ENCODE assay signal across 8 mouse cellular contexts in genomic region chr3:79591793-79592471, GRCm38 (mm10). TPM values are rescaled to one million over a fixed set of nuclear protein-coding genes. Genes with fewer than 3 reads are reported as not detected.
A peak's percentile ranks its signal among the peaks of the same experiment; 100 is the strongest.
DNase-seq lines count a peak whose midpoint lies in the region; ATAC-seq and TF ChIP-seq lines count a peak whose summit lies in the region.

No protein-coding gene starts in this region.

- no peaks in the 10 kb centered on the region for H3K27me3 ChIP-seq in thymus, adult 2 months (ENCODE audit: control insufficient read depth, insufficient read depth, low read length)
- H3K27me3 ChIP-seq in liver, embryonic 12.5 days (replicated peaks) = no peaks in the 10 kb centered on the region

- TF ChIP-seq CTCF in thymus, adult 2 months (IDR thresholded peaks at IDR 0.05; ENCODE audit: borderline replicate concordance, control insufficient read depth, extremely low read depth, insufficient read depth, low read length, poor library complexity) = no peak

- peak; percentile 38 for DNase-seq in embryo, embryonic 10.5 days (ENCODE audit: low spot score)
- no peak for DNase-seq in embryo, embryonic 9.5 days (ENCODE audit: extremely low spot score)
- no peak for DNase-seq in thymus, adult 2 months
- no peak for DNase-seq in thymus, postnatal 10 days (ENCODE audit: low spot score in 2 of 2)
- no peak for DNase-seq in ovary, postnatal 36 days (ENCODE audit: low spot score)
- DNase-seq in left cerebral cortex, adult 11 months (ENCODE audit: low spot score) = no peak
- DNase-seq in right cerebral cortex, postnatal 4 days = no peak

- H3K9ac ChIP-seq in liver, embryonic 12.5 days = peak overlapping the region; percentile 92

- TF ChIP-seq POLR2A in thymus, adult 2 months (IDR thresholded peaks at IDR 0.05; ENCODE audit: control insufficient read depth, extremely low read depth, insufficient read depth, low read length, poor library complexity) = no peak

- no peaks in the 10 kb centered on the region for H3K9me3 ChIP-seq in liver, embryonic 12.5 days (replicated peaks)

- H3K4me3 ChIP-seq in thymus, adult 2 months (ENCODE audit: control insufficient read depth, insufficient read depth, low read length) = peak overlapping the region; percentile 98
- peak overlapping the region; percentile 89 for H3K4me3 ChIP-seq in liver, embryonic 12.5 days

- H3K27ac ChIP-seq in thymus, adult 2 months (ENCODE audit: control insufficient read depth, insufficient read depth, low read length) = 0 out of 2 replicates have a peak overlapping the region, but pooled peaks have one; percentile 9
- H3K27ac ChIP-seq in liver, embryonic 12.5 days = peak overlapping the region; percentile 89

- H3K4me2 ChIP-seq in liver, embryonic 12.5 days = peak overlapping the region; percentile 81

- peaks cover 29% of the 10 kb centered on the region for H3K36me3 ChIP-seq in thymus, adult 2 months (ENCODE audit: control insufficient read depth, insufficient read depth, low read length)
- H3K36me3 ChIP-seq in liver, embryonic 12.5 days = peaks cover 38% of the 10 kb centered on the region

- under 1% methylated on average over 15 of the region's 15 CpGs for WGBS in thymus, adult 2 months
- WGBS in liver, embryonic 12.5 days (ENCODE audit: insufficient replicate concordance) = under 1% methylated on average over 15 of the region's 15 CpGs

- ATAC-seq in liver, embryonic 12.5 days = no peak

- H3K4me1 ChIP-seq in thymus, adult 2 months (replicated peaks; ENCODE audit: control insufficient read depth, insufficient read depth, low read length) = no peaks in the 10 kb centered on the region
- peaks cover 36% of the 10 kb centered on the region for H3K4me1 ChIP-seq in liver, embryonic 12.5 days

RNA-seq across cellular contexts. Expression of gene Ppid, which starts 0.8 kb away (rescaled TPM):
- polyA plus RNA-seq in thymus, adult 2 months (2012; rRNA removed) = 14.5 and 15.6 TPM in 2 replicates
- 208 and 214 TPM in 2 replicates for polyA plus RNA-seq in liver, embryonic 12.5 days (2016; fragmentation: Nextera tagmentation; extraction: Ambion mirVana)

RNA-seq across cellular contexts. Expression of gene Fnip2, which starts 24.3 kb away (rescaled TPM):
- 2.3 and 2.7 TPM in 2 replicates for polyA plus RNA-seq in thymus, adult 2 months (2012; rRNA removed)
- polyA plus RNA-seq in liver, embryonic 12.5 days (2016; fragmentation: Nextera tagmentation; extraction: Ambion mirVana) = 8.0 and 8.3 TPM in 2 replicates

RNA-seq across cellular contexts. Expression of gene 4930579G24Rik, which starts 36.9 kb away (rescaled TPM):
- polyA plus RNA-seq in thymus, adult 2 months (2012; rRNA removed) = 8.6 and 12.8 TPM in 2 replicates
- 23.7 and 23.8 TPM in 2 replicates for polyA plus RNA-seq in liver, embryonic 12.5 days (2016; fragmentation: Nextera tagmentation; extraction: Ambion mirVana)

RNA-seq across cellular contexts. Expression of gene Etfdh, which starts 37.4 kb away (rescaled TPM):
- 51.4 and 61.3 TPM in 2 replicates for polyA plus RNA-seq in thymus, adult 2 months (2012; rRNA removed)
- polyA plus RNA-seq in liver, embryonic 12.5 days (2016; fragmentation: Nextera tagmentation; extraction: Ambion mirVana) = 39.2 and 41.1 TPM in 2 replicates

Comparison
In these comparisons a context has a peak if more than half of its experiments do, and no peak if none do; other contexts are left out.
1. RNA of gene Ppid, which starts 0.8 kb away (polyA plus RNA-seq): 208 to 214 TPM in liver, embryonic 12.5 days; 14.5 to 15.6 TPM in thymus, adult 2 months; every median in the first group is over 10 times any median in the second.